Mouse (Mus musculus) kidney, postnatal 0 days (tissue): ENCODE results near the gene Enpep. TPM values are rescaled to one million over a fixed set of nuclear protein-coding genes. Genes with fewer than 3 reads are reported as not detected.

Experiments
- ATAC-seq: fragments of 200-750 bp; cut with Nextera tagmentation; replicated peaks from 2 replicates; pipeline ENCODE4 v1.8.0; 2017; ENCODE audit warnings: low read depth, moderate number of reproducible peaks, moderate TSS enrichment, moderate library complexity; ENCODE audit not compliant: low FRiP score
- DNase-seq: peaks from one replicate; pipeline ENCODE4 v3.0.0-alpha.2; 2016; ENCODE audit warnings: low spot score
- H3K27ac ChIP-seq: fragments of 300-500 bp; sonication (generic); 2 replicates; pipeline ENCODE4 v1.5.1; 2014; ENCODE audit warnings: mild to moderate bottlenecking
- H3K27me3 ChIP-seq: fragments of 300-500 bp; sonication (generic); 2 replicates; pipeline ENCODE4 v1.6.1; 2014; ENCODE audit warnings: low read length, mixed read lengths; ENCODE audit not compliant: insufficient read depth
- H3K36me3 ChIP-seq: fragments of 300-500 bp; sonication (generic); 2 replicates; pipeline ENCODE4 v1.6.1; 2014; ENCODE audit warnings: low read length, mixed read lengths; ENCODE audit not compliant: insufficient read depth
- H3K4me1 ChIP-seq: fragments of 300-500 bp; sonication (generic); replicated peaks from 2 replicates; pipeline ENCODE4 v1.6.1; 2014; ENCODE audit warnings: antibody characterized with exemption, low read length, mixed read lengths; ENCODE audit not compliant: insufficient read depth
- H3K4me2 ChIP-seq: fragments of 300-500 bp; sonication (generic); 2 replicates; pipeline ENCODE4 v1.6.1; 2014; ENCODE audit warnings: mild to moderate bottlenecking, low read length, moderate library complexity, mixed read lengths
- H3K4me3 ChIP-seq: fragments of 300-500 bp; sonication (generic); replicated peaks from 2 replicates; pipeline ENCODE4 v1.5.1; 2014; ENCODE audit warnings: low read depth, low read length
- H3K9ac ChIP-seq: fragments of 300-500 bp; sonication (generic); 2 replicates; pipeline ENCODE4 v1.6.1; 2014; ENCODE audit warnings: low read depth, low read length
- H3K9me3 ChIP-seq: fragments of 300-500 bp; sonication (generic); replicated peaks from 2 replicates; pipeline ENCODE4 v1.6.1; 2016; ENCODE audit warnings: low read length, inconsistent platforms, mixed read lengths
- CTCF ChIP-seq: IDR thresholded peaks from 2 replicates; pipeline ENCODE4 v1.5.1; 2016; ENCODE audit warnings: antibody characterized with exemption, low read depth, mild to moderate bottlenecking, moderate library complexity
- WGBS: fragments of 180-500 bp; shearing (Covaris S2); extraction: QIAGEN DNeasy Blood & Tissue Kit; methylation state at CpG from one replicate; pipeline ENCODE4 v1.1.7; 2014; 5-methylcytosine and 5-hydroxymethylcytosine counted together
- polyA plus RNA-seq: library from polyadenylated mRNA; unstranded; fragments of >200 nt; fragmentation: Nextera tagmentation; extraction: Ambion mirVana; gene quantifications from 2 replicates; pipeline ENCODE4 v1.2.1, GENCODE M21; 2015

The Enpep gene
- polyA plus RNA-seq, result 108 and 117 TPM in 2 replicates

GRCm38 (mm10) chr3:129332586-129332985 is at the start of gene Enpep:
Gene Enpep, minus strand, starts transcription at chr3:129332720.
- no peaks in the 10 kb centered on the region for H3K36me3 ChIP-seq
- DNase-seq (peak; percentile 88), ATAC-seq (peak; percentile 60)
- H3K27ac ChIP-seq, result peak within 1 kb of the TSS; percentile 60
- H3K4me2 ChIP-seq, result peak within 1 kb of the TSS; percentile 74
- H3K4me1 ChIP-seq, result peaks cover 12% of the 10 kb centered on the region; the same call in 1 of the 2 replicates
- WGBS, result 7% methylated on average over 13 of the region's 13 CpGs
- H3K9me3 ChIP-seq, result no peaks in the 10 kb centered on the region
- H3K4me3 ChIP-seq, result peak within 1 kb of the TSS; percentile 46
- no peak for TF ChIP-seq CTCF
- H3K9ac ChIP-seq, result peak within 1 kb of the TSS; percentile 46; the same call in 1 of the 2 replicates
- no peaks in the 10 kb centered on the region for H3K27me3 ChIP-seq

- DNase-seq, result no peak
- Histone ChIP-seq H3K4me1 (no peaks in the 10 kb centered on the region), H3K27me3 (no peaks in the 10 kb centered on the region), H3K27ac (no peak overlapping the region), H3K9ac (no peak overlapping the region), H3K36me3 (no peaks in the 10 kb centered on the region), H3K4me3 (no peak overlapping the region), H3K9me3 (no peaks in the 10 kb centered on the region), H3K4me2 (no peak overlapping the region)
- 72% methylated on average over 3 of the region's 3 CpGs for WGBS
- ATAC-seq, result no peak
- no peak for TF ChIP-seq CTCF
These were observed 46.6 kb upstream of the Enpep start for GRCm38 (mm10) chr3:129379109-129379508.

- H3K27ac ChIP-seq, result no peak overlapping the region
- H3K36me3 ChIP-seq, result no peaks in the 10 kb centered on the region
- H3K9me3 ChIP-seq, result no peaks in the 10 kb centered on the region
- H3K27me3 ChIP-seq, result no peaks in the 10 kb centered on the region
- H3K4me3 ChIP-seq, result no peak overlapping the region
- DNase-seq (no peak), ATAC-seq (no peak)
- WGBS, result 92% methylated on average over 3 of the region's 3 CpGs
- no peak overlapping the region for H3K4me2 ChIP-seq
- H3K9ac ChIP-seq, result no peak overlapping the region
- no peaks in the 10 kb centered on the region for H3K4me1 ChIP-seq
- TF ChIP-seq CTCF, result no peak
These were observed 42.6 kb upstream of the Enpep start for GRCm38 (mm10) chr3:129375087-129375486.

- no peak for TF ChIP-seq CTCF
- Histone ChIP-seq H3K4me1 (no peaks in the 10 kb centered on the region), H3K27ac (no peak overlapping the region), H3K9me3 (no peaks in the 10 kb centered on the region), H3K4me3 (no peak overlapping the region), H3K27me3 (no peaks in the 10 kb centered on the region), H3K4me2 (no peak overlapping the region), H3K9ac (no peak overlapping the region), H3K36me3 (no peaks in the 10 kb centered on the region)
- 66% methylated on average over 2 of the region's 2 CpGs for WGBS
- DNase-seq (no peak), ATAC-seq (no peak)
These were observed 40.6 kb upstream of the Enpep start for GRCm38 (mm10) chr3:129373108-129373507.

GRCm38 (mm10) chr3:129369491-129369890 is 37.0 kb upstream of the Enpep start:
- TF ChIP-seq CTCF, result no peak
- no peak overlapping the region for H3K4me3 ChIP-seq
- H3K4me2 ChIP-seq, result no peak overlapping the region
- H3K27ac ChIP-seq, result no peak overlapping the region
- no peaks in the 10 kb centered on the region for H3K36me3 ChIP-seq
- H3K27me3 ChIP-seq, result no peaks in the 10 kb centered on the region
- no peak overlapping the region for H3K9ac ChIP-seq
- no peaks in the 10 kb centered on the region for H3K4me1 ChIP-seq
- DNase-seq, result no peak
- WGBS, result 62% methylated on average over 3 of the region's 3 CpGs
- no peak for ATAC-seq
- no peaks in the 10 kb centered on the region for H3K9me3 ChIP-seq

GRCm38 (mm10) chr3:129365919-129366318 is 33.4 kb upstream of the Enpep start:
- no peak for DNase-seq
- no peak for ATAC-seq
- H3K27ac ChIP-seq, result no peak overlapping the region
- no peak overlapping the region for H3K4me2 ChIP-seq
- H3K4me3 ChIP-seq, result no peak overlapping the region
- H3K9ac ChIP-seq, result no peak overlapping the region
- no peaks in the 10 kb centered on the region for H3K27me3 ChIP-seq
- no peaks in the 10 kb centered on the region for H3K9me3 ChIP-seq
- WGBS, result 49% methylated on average over 1 of the region's 1 CpGs
- H3K36me3 ChIP-seq, result no peaks in the 10 kb centered on the region
- no peak for TF ChIP-seq CTCF
- no peaks in the 10 kb centered on the region for H3K4me1 ChIP-seq

GRCm38 (mm10) chr3:129364818-129365390 is 32.4 kb upstream of the Enpep start:
- no peak for ATAC-seq
- WGBS, result 79% methylated on average over 2 of the region's 2 CpGs
- no peak for TF ChIP-seq CTCF
- Histone ChIP-seq H3K9me3 (no peaks in the 10 kb centered on the region), H3K9ac (no peak overlapping the region), H3K4me1 (no peaks in the 10 kb centered on the region), H3K4me3 (no peak overlapping the region), H3K36me3 (no peaks in the 10 kb centered on the region), H3K4me2 (no peak overlapping the region), H3K27ac (no peak overlapping the region), H3K27me3 (no peaks in the 10 kb centered on the region)
- no peak for DNase-seq
